Mouse (Mus musculus): Measurements from ENCODE around the gene Prkd2. TPM values are rescaled to one million over a fixed set of nuclear protein-coding genes. Genes with fewer than 3 reads are reported as not detected.
A peak's percentile ranks its signal among the peaks of the same experiment; 100 is the strongest.

Gene Prkd2
- polyA plus RNA-seq, 1 experiment from 2014 or later = 5.0 TPM

DNA sequence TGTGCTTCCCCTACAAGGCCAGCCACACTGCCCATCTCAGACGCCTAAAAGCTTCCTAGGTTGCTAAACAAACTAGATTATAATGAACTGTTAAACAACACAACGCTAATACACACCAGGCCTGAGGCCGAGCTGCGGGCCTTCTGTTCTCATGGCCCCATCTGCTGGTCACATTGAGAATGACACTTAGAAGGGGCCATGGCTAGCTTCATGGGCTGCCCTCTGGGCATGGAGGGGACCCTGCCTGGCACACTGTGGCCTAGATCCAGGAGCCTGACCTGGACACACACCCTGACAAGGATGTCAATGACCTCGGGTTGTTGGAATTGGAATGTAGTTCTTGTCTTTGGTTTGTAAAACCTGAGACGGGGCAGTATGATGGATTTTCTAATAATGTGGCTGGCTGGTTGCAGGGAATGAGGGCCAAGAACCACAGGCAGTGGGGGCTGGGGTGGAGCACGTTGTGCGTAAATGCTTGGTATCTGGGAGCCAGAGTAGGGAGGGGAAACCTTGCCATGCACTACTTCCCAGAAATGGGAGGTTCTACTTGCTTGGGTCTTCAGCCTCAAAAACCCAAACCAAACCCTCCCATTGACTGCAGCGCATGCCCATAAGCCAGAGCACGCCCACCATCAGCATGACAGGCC lies 71.2 kb downstream of the Prkd2 start:
- peaks cover 31% of the 10 kb centered on the region for H3K4me1 ChIP-seq
- no peaks in the 10 kb centered on the region for H3K27me3 ChIP-seq (replicated peaks)
- 35% methylated on average over 10 of the region's 10 CpGs for WGBS
- H3K4me2 ChIP-seq = no peak overlapping the region
- peak; percentile 64 for ATAC-seq (ENCODE audit: low FRiP score)
- H3K4me3 ChIP-seq (replicated peaks) = no peak overlapping the region
- H3K9ac ChIP-seq (replicated peaks) = no peak overlapping the region
- H3K36me3 ChIP-seq = peaks cover 52% of the 10 kb centered on the region
- H3K9me3 ChIP-seq (replicated peaks) = no peaks in the 10 kb centered on the region
- H3K27ac ChIP-seq (replicated peaks) = no peak overlapping the region; the same call in 1 of the 2 replicates

DNA sequence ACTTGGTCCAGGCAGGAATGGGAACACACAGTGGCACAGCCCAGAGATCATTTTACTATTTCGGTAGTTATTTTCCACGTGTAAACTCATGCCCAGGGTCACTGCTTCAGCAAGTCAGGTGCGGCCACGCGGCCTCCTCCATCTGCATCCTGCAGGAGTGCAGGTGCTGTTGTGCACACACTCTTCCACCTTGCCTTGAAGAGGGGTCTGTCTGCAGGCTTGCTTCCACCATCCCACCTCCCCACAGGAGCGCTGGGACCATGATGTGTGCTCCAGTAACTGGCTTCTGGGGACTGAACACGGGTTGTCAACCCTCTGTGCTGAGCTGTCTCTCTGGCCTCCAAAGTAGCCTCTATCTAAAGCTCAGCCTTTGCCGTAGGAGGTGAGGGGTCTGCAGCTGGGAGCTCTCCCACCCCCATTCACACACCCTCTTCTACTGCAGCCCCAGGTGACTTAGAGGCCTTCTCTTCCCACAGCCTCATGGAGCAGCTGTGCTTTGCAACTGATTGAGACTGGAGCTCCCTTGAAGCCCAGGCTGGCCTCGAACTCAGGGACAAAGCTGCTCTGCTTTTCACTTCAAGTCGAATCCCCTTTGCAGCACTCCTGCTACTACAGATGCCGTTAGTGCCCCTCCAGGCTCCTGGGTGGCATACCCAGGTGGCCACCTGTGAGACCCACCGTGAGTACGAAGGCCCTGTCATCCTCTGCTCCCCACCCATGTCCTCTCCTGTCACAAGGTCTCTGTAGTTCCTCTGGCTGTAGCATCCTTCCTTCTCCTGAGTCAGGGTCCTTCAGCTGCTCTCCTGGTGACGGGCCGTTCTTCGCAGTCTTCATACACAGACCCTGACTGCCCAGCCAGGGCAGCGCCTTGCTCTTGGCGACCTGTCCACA lies 72.0 kb downstream of the Prkd2 start:
- no peak overlapping the region for H3K4me3 ChIP-seq (replicated peaks)
- 85% methylated on average over 18 of the region's 18 CpGs for WGBS
- no peak overlapping the region for H3K4me2 ChIP-seq
- no peaks in the 10 kb centered on the region for H3K9me3 ChIP-seq (replicated peaks)
- H3K27ac ChIP-seq (replicated peaks) = no peak overlapping the region
- no peak overlapping the region for H3K9ac ChIP-seq (replicated peaks)
- peaks cover 57% of the 10 kb centered on the region for H3K36me3 ChIP-seq
- ATAC-seq (ENCODE audit: low FRiP score) = 0 out of 2 replicates have a peak, but pooled peaks have one; percentile 1
- H3K4me1 ChIP-seq = peaks cover 39% of the 10 kb centered on the region
- H3K27me3 ChIP-seq (replicated peaks) = no peaks in the 10 kb centered on the region

DNA sequence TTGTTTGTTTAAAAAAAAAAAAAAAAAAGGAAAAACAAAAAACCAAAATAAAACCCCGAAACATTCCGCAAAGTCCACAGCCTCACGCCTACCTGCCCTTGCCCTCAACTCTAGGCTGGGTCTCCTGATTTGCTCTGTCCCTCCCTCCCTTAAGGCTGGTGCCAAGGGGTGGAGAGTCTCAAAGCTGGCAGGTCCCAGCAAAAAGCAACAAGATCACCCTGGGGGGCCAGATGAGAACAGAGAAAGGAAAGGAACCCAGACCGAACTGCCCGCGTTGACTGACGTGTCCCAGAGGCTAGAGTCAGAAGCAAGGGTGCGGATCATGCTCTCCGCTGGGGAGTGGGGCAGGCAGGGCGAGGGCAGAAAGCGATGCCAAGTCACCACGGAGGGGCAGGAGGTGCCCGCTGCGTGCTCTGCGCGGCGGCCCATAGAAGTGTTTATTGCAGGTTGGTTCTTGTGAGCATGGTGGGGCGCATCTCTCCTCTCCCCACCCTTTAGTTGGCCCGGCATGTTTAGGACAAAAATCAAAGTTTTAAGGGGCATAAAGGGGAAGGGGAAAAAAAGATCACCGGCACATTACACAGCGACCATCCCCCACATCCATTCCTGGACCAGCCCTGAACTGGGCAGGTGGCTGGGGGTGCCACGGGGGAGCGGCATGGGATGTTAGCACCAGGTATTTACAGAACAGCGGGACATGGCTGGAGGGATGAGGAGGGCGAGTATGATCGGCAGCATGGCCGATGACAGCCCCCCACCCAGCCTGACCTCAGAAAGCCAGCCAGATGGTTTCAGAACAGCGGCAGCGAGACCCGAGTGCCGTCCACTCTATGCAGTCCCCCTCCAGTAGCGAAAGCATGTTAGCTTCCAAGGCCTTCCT lies 73.0 kb downstream of the Prkd2 start:
- ATAC-seq (ENCODE audit: low FRiP score) = no peak
- no peaks in the 10 kb centered on the region for H3K27me3 ChIP-seq (replicated peaks)
- peaks cover 49% of the 10 kb centered on the region for H3K4me1 ChIP-seq
- no peaks in the 10 kb centered on the region for H3K9me3 ChIP-seq (replicated peaks)
- H3K36me3 ChIP-seq = peaks cover 57% of the 10 kb centered on the region
- H3K9ac ChIP-seq (replicated peaks) = no peak overlapping the region
- H3K4me3 ChIP-seq (replicated peaks) = no peak overlapping the region
- no peak overlapping the region; the same call in 1 of the 2 replicates for H3K27ac ChIP-seq (replicated peaks)
- 93% methylated on average over 32 of the region's 32 CpGs for WGBS
- no peak overlapping the region for H3K4me2 ChIP-seq

DNA sequence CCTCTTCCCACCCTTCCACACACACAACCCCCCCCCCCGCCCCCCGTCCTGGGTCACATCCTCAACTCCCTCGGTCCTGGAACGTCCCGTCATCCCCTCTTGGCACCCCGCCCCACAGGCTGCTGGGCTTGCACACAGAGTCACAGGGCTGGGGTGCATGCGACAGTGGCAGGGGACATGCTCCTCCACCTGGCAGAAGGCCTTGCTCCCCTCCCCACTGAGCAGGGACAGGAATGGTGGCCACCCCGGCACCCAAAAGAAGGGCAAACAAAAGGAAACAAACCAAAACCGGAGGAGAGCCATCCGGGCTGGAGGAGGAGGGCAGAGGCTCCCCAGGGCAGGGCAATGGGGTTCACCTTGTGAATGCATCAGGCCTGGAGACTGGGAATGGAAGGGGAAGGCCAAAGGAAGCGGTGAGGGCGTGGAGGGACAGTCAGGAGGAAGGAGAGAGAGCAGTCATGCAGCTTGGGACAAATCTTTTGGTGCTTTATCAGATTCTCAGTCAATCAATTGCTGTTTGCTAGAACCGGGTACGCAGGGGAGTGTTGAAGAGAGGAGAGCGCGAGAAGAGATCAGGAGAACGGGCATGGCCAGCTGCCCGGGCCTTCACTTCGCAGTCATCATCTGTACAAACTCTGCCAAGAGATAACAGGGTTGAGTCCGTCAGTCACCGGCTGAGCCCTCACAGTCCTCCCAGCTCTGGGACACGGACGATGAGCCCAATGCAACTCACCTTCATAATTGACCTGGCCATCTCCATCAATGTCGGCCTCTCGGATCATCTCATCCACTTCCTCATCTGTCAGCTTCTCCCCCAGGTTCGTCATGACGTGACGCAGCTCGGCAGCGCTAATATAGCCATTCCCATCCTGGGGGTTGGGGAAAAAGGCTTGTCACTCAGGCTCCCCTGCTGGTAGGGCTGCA lies 73.9 kb downstream of the Prkd2 start:
- Histone ChIP-seq H3K9ac (replicated peaks) (no peak overlapping the region), H3K4me1 (peaks cover 58% of the 10 kb centered on the region), H3K4me3 (replicated peaks) (no peak overlapping the region), H3K4me2 (no peak overlapping the region), H3K9me3 (replicated peaks) (no peaks in the 10 kb centered on the region), H3K27ac (replicated peaks) (no peak overlapping the region), H3K36me3 (peaks cover 57% of the 10 kb centered on the region), H3K27me3 (replicated peaks) (no peaks in the 10 kb centered on the region)
- WGBS = 84% methylated on average over 29 of the region's 30 CpGs
- no peak for ATAC-seq (ENCODE audit: low FRiP score)

DNA sequence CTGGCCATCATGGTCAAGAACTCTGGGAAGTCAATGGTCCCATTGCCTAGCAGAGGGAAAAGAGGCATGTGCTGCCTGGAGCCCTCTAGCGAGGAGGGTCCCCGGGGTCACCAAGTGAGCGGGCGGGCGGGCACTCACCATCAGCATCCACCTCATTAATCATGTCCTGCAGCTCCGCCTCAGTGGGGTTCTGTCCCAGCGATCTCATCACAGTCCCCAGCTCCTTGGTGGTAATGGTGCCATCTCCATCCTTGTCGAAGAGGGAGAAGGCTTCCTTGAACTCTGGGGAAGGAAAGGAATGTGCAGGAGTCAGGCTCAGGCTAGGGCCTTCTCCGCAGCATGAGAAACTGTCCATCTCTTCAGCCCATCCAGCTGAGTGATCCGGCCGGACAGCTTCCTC lies 74.7 kb downstream of the Prkd2 start:
- Histone ChIP-seq H3K4me3 (replicated peaks) (no peak overlapping the region), H3K9me3 (replicated peaks) (no peaks in the 10 kb centered on the region), H3K27ac (replicated peaks) (no peak overlapping the region; the same call in 1 of the 2 replicates), H3K4me1 (peaks cover 62% of the 10 kb centered on the region), H3K9ac (replicated peaks) (no peak overlapping the region), H3K27me3 (replicated peaks) (no peaks in the 10 kb centered on the region), H3K4me2 (no peak overlapping the region), H3K36me3 (peaks cover 57% of the 10 kb centered on the region)
- 60% methylated on average over 11 of the region's 11 CpGs for WGBS
- no peak for ATAC-seq (ENCODE audit: low FRiP score)

DNA sequence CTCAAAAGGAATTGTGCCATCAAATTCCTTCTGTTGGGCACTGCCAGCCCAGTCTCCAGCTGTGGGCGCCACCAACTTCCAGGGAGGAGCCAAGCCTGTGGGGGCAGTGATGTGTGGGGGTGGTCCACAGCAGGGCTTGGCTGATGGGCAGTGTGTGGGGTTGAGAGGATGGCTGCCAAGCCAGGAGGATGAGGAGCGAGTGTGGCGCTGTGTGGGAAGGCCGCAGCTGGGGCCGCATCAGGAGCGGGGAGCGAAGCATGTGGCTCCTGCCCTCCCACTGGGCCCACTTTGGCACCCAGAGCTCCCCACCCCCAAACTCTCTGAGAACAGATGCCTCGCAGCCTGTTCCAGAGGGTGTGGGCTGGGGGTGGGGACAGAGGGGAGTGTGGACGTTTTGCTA lies 75.3 kb downstream of the Prkd2 start:
- H3K27me3 ChIP-seq (replicated peaks) = no peaks in the 10 kb centered on the region
- no peak overlapping the region for H3K4me2 ChIP-seq
- no peak overlapping the region; the same call in 1 of the 2 replicates for H3K9ac ChIP-seq (replicated peaks)
- H3K4me3 ChIP-seq (replicated peaks) = no peak overlapping the region
- WGBS = 55% methylated on average over 9 of the region's 9 CpGs
- H3K36me3 ChIP-seq = peaks cover 57% of the 10 kb centered on the region
- peaks cover 66% of the 10 kb centered on the region for H3K4me1 ChIP-seq
- H3K9me3 ChIP-seq (replicated peaks) = no peaks in the 10 kb centered on the region
- no peak overlapping the region for H3K27ac ChIP-seq (replicated peaks)
- no peak for ATAC-seq (ENCODE audit: low FRiP score)

DNA sequence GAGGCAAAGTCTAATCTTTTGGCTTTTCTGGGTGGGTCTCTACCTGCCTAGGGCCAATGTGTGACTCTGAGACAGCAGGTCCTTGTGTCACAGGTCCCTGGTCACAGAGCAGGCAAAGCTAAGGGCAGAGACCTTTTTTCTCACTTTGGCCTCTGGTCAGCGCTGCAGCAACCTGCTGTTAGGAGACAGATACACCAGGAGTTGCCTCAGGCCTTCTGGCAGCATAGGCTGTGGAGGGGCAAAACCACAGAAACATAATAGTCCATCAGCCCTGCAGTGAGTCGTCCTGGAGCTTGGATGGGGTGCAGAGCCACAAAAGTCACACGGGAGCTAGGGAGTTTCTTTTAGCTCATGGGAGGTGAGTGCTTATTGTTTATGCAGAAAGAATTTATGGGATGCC lies 76.0 kb downstream of the Prkd2 start:
- 67% methylated on average over 3 of the region's 3 CpGs for WGBS
- peaks cover 55% of the 10 kb centered on the region for H3K36me3 ChIP-seq

DNA sequence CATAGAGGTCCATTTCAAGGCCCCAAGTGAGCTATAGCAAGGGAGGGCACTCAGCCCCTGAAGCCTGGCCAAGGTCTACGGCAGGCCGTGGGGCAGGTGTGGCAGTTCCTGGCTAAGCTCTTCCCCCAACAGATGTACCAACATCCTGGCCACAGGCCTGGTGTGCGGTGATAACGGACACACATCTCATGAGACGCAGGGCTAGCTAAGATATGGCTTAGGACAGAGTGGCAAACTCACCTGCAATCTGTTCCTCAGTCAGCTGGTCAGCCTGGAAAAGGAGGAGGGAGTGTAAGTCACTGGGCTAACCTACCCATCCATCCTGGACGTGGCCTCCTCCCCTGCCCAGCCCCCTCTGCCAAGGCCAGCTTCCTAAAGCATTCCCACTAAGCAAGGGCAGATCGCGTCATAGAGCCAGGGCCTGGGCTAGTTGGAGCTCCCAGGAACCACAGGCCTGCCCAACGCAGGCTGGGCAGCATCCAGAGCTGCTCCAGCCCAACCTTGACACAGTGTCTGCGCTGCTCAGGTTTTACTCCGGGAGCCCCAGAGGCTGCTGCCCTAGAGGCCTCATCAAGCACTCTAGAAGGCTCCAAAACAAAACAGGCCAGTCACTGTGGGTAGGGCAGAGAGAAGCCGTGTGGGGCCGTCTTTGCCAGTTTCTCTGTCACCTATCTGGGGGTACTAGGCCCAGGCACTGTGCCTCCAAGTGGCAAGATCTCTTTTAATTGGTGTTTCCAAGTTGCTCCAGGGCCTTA lies 76.9 kb downstream of the Prkd2 start:
- peak overlapping the region; percentile 80 for H3K4me2 ChIP-seq
- H3K9me3 ChIP-seq (replicated peaks) = no peaks in the 10 kb centered on the region
- ATAC-seq (ENCODE audit: low FRiP score) = no peak
- peaks cover 48% of the 10 kb centered on the region for H3K36me3 ChIP-seq
- H3K4me3 ChIP-seq (replicated peaks) = peak overlapping the region; percentile 8
- H3K27me3 ChIP-seq (replicated peaks) = no peaks in the 10 kb centered on the region
- H3K9ac ChIP-seq (replicated peaks) = peak overlapping the region; percentile 34; the same call in 1 of the 2 replicates
- H3K27ac ChIP-seq (replicated peaks) = peak overlapping the region; percentile 11; the same call in 1 of the 2 replicates
- WGBS = 85% methylated on average over 13 of the region's 13 CpGs
- peaks cover 62% of the 10 kb centered on the region for H3K4me1 ChIP-seq

More for the DNA sequence above, 76.0 kb downstream of the Prkd2 start:
- Histone ChIP-seq H3K4me2 (no peak overlapping the region), H3K4me3 (replicated peaks) (no peak overlapping the region), H3K27me3 (replicated peaks) (no peaks in the 10 kb centered on the region), H3K9ac (replicated peaks) (no peak overlapping the region; the same call in 1 of the 2 replicates), H3K9me3 (replicated peaks) (no peaks in the 10 kb centered on the region), H3K4me1 (peaks cover 65% of the 10 kb centered on the region), H3K27ac (replicated peaks) (no peak overlapping the region)
- no peak for ATAC-seq (ENCODE audit: low FRiP score)

Data from neural tube, embryonic 15.5 days (tissue).